Mouse (Mus musculus) hindbrain, embryonic 14.5 days (tissue): ENCODE measurements around the gene Zbtb7a. TPM values are rescaled to one million over a fixed set of nuclear protein-coding genes. Genes with fewer than 3 reads are reported as not detected.
A peak's percentile ranks its signal among the peaks of the same experiment; 100 is the strongest.

Experiments used
- ATAC-seq: fragments of 200-750 bp; cut with Nextera tagmentation; 2 replicates; pipeline ENCODE4 v1.8.0; 2017; ENCODE audit warnings: moderate number of reproducible peaks, mild to moderate bottlenecking, moderate TSS enrichment, moderate library complexity; ENCODE audit not compliant: low FRiP score
- DNase-seq: peaks from one replicate; pipeline ENCODE4 v3.0.0-alpha.2; 2015; ENCODE audit warnings: low spot score
- H3K27ac ChIP-seq: fragments of 300-500 bp; sonication (generic); 2 replicates; pipeline ENCODE4 v1.5.1; 2014; ENCODE audit warnings: mild to moderate bottlenecking, moderate library complexity
- H3K27me3 ChIP-seq: fragments of 300-500 bp; sonication (generic); 2 replicates; pipeline ENCODE4 v1.6.1; 2014; ENCODE audit warnings: mild to moderate bottlenecking, low read length, mixed read lengths; ENCODE audit not compliant: control insufficient read depth, insufficient read depth
- H3K36me3 ChIP-seq: fragments of 300-500 bp; sonication (generic); replicated peaks from 2 replicates; pipeline ENCODE4 v1.6.1; 2014; ENCODE audit not compliant: control insufficient read depth, insufficient read depth
- H3K4me1 ChIP-seq: fragments of 300-500 bp; sonication (generic); replicated peaks from 2 replicates; pipeline ENCODE4 v1.6.1; 2014; ENCODE audit warnings: antibody characterized with exemption, low read length, mixed read lengths; ENCODE audit not compliant: control insufficient read depth, insufficient read depth
- H3K4me2 ChIP-seq: fragments of 300-500 bp; sonication (generic); replicated peaks from 2 replicates; pipeline ENCODE4 v1.6.1; 2014; ENCODE audit warnings: mild to moderate bottlenecking, moderate library complexity
- H3K4me3 ChIP-seq: fragments of 300-500 bp; sonication (generic); replicated peaks from 2 replicates; pipeline ENCODE4 v1.5.1; 2014; ENCODE audit warnings: mild to moderate bottlenecking, low read length
- H3K9ac ChIP-seq: fragments of 300-500 bp; sonication (generic); 2 replicates; pipeline ENCODE4 v1.6.1; 2014
- H3K9me3 ChIP-seq: fragments of 300-500 bp; sonication (generic); 2 replicates; pipeline ENCODE4 v1.6.1; 2016; ENCODE audit warnings: low read length; ENCODE audit not compliant: control insufficient read depth
- WGBS: fragments of 180-500 bp; shearing (Covaris S2); extraction: QIAGEN DNeasy Blood & Tissue Kit; methylation state at CpG from one replicate; pipeline ENCODE4 v1.1.7; 2014; 5-methylcytosine and 5-hydroxymethylcytosine counted together
- polyA plus RNA-seq: library from polyadenylated mRNA; unstranded; fragments of >200 nt; fragmentation: Nextera tagmentation; extraction: Ambion mirVana; gene quantifications from 2 replicates; pipeline ENCODE4 v1.2.1, GENCODE M21; 2014

Zbtb7a gene
- polyA plus RNA-seq, 1 experiment from 2014 or later, result 12.4 TPM

GRCm38 (mm10) chr10:81112946-81113345, 22.1 kb upstream of the Zbtb7a start:
- Histone ChIP-seq H3K4me1 (no peaks in the 10 kb centered on the region), H3K9me3 (no peaks in the 10 kb centered on the region), H3K4me3 (no peak overlapping the region), H3K27ac (no peak overlapping the region), H3K4me2 (no peak overlapping the region), H3K9ac (no peak overlapping the region), H3K27me3 (no peaks in the 10 kb centered on the region), H3K36me3 (peaks cover 95% of the 10 kb centered on the region)
- ATAC-seq (no peak), DNase-seq (no peak)
- WGBS, result 92% methylated on average over 6 of the region's 6 CpGs

DNA sequence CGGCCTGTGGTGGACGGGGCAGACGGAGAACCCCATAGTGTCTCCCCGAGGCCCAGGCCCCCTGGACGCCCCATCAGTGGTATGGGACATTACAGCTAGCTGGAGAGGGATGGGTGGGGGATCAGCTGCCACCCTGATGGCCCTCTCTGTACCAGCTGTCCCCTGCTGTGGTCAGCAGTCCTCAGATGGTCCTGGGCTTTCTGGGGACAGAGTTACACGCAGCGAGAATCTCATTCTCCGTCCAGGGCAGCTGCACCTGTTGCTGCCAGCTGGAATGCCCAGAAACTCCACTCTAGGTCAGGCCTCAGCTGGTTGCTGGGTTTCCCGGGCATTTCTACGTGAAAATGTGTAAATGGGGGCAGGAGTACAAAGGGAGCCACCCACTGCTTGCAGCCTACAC, 15.4 kb upstream of the Zbtb7a start:
- H3K27me3 ChIP-seq, result no peaks in the 10 kb centered on the region
- H3K4me2 ChIP-seq, result no peak overlapping the region
- no peak overlapping the region for H3K4me3 ChIP-seq
- H3K9me3 ChIP-seq, result no peaks in the 10 kb centered on the region
- no peak overlapping the region for H3K9ac ChIP-seq
- H3K27ac ChIP-seq, result no peak overlapping the region
- WGBS, result 95% methylated on average over 10 of the region's 10 CpGs
- DNase-seq (no peak), ATAC-seq (no peak)
- peaks cover 98% of the 10 kb centered on the region for H3K36me3 ChIP-seq
- H3K4me1 ChIP-seq, result no peaks in the 10 kb centered on the region

DNA sequence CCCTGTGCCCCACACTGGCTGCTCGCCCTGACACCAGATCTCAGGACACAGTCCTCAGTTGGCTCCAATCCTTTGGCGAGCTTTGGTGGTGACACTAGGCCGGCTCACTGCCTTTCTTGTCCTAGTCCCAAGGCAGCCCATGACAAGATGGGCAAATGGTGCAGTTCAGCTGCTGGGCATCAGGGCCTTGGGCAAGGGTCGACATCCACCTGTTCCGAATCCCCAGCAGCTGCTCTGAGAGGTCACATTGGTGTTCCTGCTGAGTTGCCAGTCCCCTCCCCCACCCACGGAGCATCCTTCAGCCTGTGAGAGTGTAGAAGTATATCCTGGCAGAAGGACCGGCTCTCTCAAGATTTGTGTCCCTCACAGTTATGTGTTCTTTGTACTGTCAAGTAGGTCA, 14.4 kb upstream of the Zbtb7a start:
- Histone ChIP-seq H3K4me3 (no peak overlapping the region), H3K4me2 (no peak overlapping the region), H3K36me3 (peaks cover 92% of the 10 kb centered on the region), H3K4me1 (no peaks in the 10 kb centered on the region), H3K27ac (no peak overlapping the region), H3K27me3 (no peaks in the 10 kb centered on the region), H3K9ac (no peak overlapping the region), H3K9me3 (no peaks in the 10 kb centered on the region)
- WGBS, result 85% methylated on average over 7 of the region's 7 CpGs
- no peak for ATAC-seq
- no peak for DNase-seq

GRCm38 (mm10) chr10:81122889-81123288, 12.1 kb upstream of the Zbtb7a start:
- 85% methylated on average over 2 of the region's 2 CpGs for WGBS
- peaks cover 71% of the 10 kb centered on the region for H3K36me3 ChIP-seq

GRCm38 (mm10) chr10:81123500-81123899, 11.5 kb upstream of the Zbtb7a start:
- Histone ChIP-seq H3K4me2 (no peak overlapping the region), H3K4me3 (no peak overlapping the region), H3K9me3 (no peaks in the 10 kb centered on the region), H3K36me3 (peaks cover 65% of the 10 kb centered on the region), H3K9ac (no peak overlapping the region), H3K27ac (no peak overlapping the region), H3K4me1 (no peaks in the 10 kb centered on the region), H3K27me3 (peaks cover 3% of the 10 kb centered on the region; the same call in 1 of the 2 replicates)
- ATAC-seq (no peak), DNase-seq (no peak)
- WGBS, result 82% methylated on average over 11 of the region's 11 CpGs

More at GRCm38 (mm10) chr10:81122889-81123288, 12.1 kb upstream of the Zbtb7a start:
- H3K9me3 ChIP-seq, result no peaks in the 10 kb centered on the region
- H3K4me3 ChIP-seq, result no peak overlapping the region
- no peak for ATAC-seq
- H3K9ac ChIP-seq, result no peak overlapping the region
- no peak overlapping the region for H3K4me2 ChIP-seq
- H3K27ac ChIP-seq, result no peak overlapping the region
- H3K4me1 ChIP-seq, result no peaks in the 10 kb centered on the region
- no peak for DNase-seq
- no peaks in the 10 kb centered on the region for H3K27me3 ChIP-seq

DNA sequence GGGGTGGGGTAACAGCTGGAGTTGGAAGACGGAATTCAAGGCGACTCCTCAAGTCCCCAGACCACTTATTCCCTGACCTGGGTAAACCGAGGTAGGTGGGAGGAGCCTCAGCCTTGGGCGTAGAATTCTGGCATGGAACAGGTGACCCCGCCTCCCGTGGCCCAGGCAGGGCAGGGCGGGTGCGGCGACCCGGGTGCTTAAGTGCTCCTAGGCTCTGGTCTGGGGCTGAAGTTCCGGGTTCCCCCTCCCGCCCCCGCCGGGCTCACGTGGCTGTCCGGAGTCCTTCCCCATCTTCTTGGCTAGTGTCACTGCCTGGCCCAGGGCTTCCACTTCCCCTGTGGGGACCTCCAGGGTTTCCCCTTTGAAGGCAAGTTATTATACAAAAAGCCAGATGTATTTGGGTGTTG, 836 bp upstream of the Zbtb7a start:
- no peak for DNase-seq

DNA sequence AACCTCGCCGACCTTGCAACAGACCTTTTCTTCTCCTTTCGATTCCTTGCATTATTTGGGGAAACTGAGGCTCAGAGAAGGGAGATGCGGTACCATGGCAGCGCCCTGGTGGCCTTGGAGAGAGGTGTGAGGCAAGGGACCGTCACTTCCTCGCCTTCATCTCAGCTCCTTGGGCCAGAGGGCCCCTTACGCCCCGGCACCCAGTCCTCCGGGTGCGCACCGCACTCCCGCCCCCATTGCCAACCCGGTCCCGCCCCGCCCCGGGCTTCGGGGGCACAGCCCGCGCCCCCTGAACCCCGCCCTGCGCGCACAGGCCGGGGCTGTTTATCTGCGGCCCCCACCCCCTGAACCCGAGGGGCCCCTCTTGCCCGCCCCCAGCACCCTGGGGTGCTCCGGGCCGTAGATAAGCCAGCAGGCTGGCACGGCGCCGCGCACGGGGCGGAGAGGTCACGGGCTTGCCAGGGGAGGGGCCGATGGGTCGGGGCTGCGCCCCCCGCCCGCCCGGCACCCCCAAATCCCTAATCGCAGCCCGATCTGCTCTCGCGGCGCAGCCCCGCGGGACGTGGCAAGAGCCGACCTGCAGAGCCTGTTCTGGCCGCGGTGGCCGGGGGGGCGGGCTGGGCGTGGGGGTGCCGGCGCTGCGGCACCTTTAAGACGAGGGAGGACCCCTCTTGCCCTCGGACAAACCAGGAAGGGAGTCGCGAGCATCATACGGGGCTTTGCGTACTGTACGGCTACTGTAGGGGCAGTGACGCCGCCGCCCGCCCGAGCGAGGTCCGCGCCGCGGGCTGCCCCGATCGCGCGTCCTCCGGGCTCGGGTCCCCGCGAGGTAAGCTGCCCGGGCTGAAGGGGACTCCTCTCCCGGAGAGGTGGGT, 1.0 kb downstream of the Zbtb7a start:
- no peaks in the 10 kb centered on the region for H3K36me3 ChIP-seq
- DNase-seq (peak; percentile 67), ATAC-seq (peak; percentile 21; the same call in 1 of the 2 replicates)
- no peaks in the 10 kb centered on the region for H3K9me3 ChIP-seq
- H3K9ac ChIP-seq, result peak overlapping the region; percentile 95
- peak overlapping the region; percentile 96 for H3K27ac ChIP-seq
- H3K4me1 ChIP-seq, result peaks cover 26% of the 10 kb centered on the region
- peak overlapping the region; percentile 96 for H3K4me2 ChIP-seq
- 1% methylated on average over 79 of the region's 86 CpGs for WGBS
- peaks cover 24% of the 10 kb centered on the region for H3K27me3 ChIP-seq
- H3K4me3 ChIP-seq, result peak overlapping the region; percentile 68

More for the DNA sequence above, 836 bp upstream of the Zbtb7a start:
- no peaks in the 10 kb centered on the region for H3K9me3 ChIP-seq
- peaks cover 13% of the 10 kb centered on the region for H3K4me1 ChIP-seq
- H3K4me2 ChIP-seq, result no peak overlapping the region; the same call in 1 of the 2 replicates
- 3% methylated on average over 16 of the region's 16 CpGs for WGBS
- no peak overlapping the region for H3K27ac ChIP-seq
- H3K27me3 ChIP-seq, result peaks cover 34% of the 10 kb centered on the region
- ATAC-seq, result no peak
- H3K4me3 ChIP-seq, result no peak overlapping the region
- no peak overlapping the region for H3K9ac ChIP-seq
- H3K36me3 ChIP-seq, result no peaks in the 10 kb centered on the region

- H3K27me3 ChIP-seq, result peaks cover 24% of the 10 kb centered on the region
- peak overlapping the region; percentile 68 for H3K4me3 ChIP-seq
- under 1% methylated on average over 43 of the region's 50 CpGs for WGBS
- peak; percentile 35 for ATAC-seq
- H3K36me3 ChIP-seq, result no peaks in the 10 kb centered on the region
- H3K9me3 ChIP-seq, result no peaks in the 10 kb centered on the region
- H3K4me2 ChIP-seq, result peak overlapping the region; percentile 96
- peak overlapping the region; percentile 96 for H3K27ac ChIP-seq
- DNase-seq, result no peak
- peak overlapping the region; percentile 95 for H3K9ac ChIP-seq
- peaks cover 26% of the 10 kb centered on the region for H3K4me1 ChIP-seq
Measured at GRCm38 (mm10) chr10:81136706-81137231, 1.7 kb downstream of the Zbtb7a start.

GRCm38 (mm10) chr10:81137252-81138130, 2.5 kb downstream of the Zbtb7a start:
- Histone ChIP-seq H3K9ac (peak overlapping the region; percentile 95), H3K27me3 (peaks cover 24% of the 10 kb centered on the region), H3K4me3 (peak overlapping the region; percentile 68), H3K9me3 (no peaks in the 10 kb centered on the region), H3K36me3 (no peaks in the 10 kb centered on the region), H3K4me2 (peak overlapping the region; percentile 96), H3K4me1 (peaks cover 26% of the 10 kb centered on the region), H3K27ac (peak overlapping the region; percentile 96)
- ATAC-seq, result peak; percentile 91
- peak; percentile 98 for DNase-seq
- 0% methylated on average over 72 of the region's 89 CpGs for WGBS
